Mouse (Mus musculus): ENCODE measurements around the gene Alpk1. TPM values are rescaled to one million over a fixed set of nuclear protein-coding genes. Genes with fewer than 3 reads are reported as not detected.

Alpk1 gene
- polyA plus RNA-seq, 1 experiment from 2014 or later = 0.61 TPM

DNA sequence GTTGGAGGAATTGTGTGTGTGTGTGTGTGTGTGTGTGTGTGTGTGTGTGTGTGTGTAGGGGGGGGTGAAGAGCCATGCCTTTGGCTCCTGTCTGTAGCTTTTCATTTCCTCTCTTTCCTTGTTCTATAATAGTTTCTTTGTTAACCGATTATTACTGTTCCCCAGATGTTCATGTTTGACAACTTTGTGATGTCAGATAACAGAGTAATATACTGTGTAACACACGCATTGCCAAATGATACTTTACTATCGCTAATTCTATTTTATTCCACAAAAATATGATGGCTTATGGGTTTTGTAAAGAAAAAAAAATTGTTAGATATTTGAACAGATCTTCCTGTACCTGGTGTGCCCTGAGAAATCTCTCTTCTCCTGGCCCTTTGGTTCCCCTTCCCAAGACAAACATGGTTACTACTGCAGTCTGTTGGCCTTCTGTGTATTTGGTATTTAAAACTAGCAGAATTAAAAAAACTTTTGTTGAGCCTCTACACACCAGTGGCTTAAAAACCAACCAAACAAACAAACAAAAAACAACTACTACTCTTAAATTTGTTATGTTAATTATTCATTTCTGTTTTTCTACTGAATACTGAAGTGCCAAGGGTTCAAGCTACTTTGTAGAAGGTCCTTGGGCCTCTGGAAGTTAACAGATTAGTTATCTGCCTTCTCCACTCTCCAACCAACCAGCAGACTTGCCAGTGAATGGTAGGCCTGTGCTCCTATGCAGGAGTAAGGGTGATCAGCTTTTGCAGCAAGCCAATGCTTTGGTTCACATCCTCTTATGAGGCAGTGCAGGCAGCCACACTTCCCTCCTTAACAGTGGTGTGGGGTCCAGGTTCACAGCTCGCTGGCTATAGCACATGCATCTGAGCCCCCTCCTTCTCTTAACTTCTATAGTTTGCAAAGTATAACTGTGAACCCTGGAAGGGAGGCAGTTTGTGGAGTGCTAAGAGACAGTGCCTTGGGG lies 11.6 kb upstream of the Alpk1 start:
- Histone ChIP-seq H3K36me3 (ENCODE audit: insufficient read depth, low read length) (no peaks in the 10 kb centered on the region), H3K9me3 (replicated peaks; ENCODE audit: low read length) (no peaks in the 10 kb centered on the region), H3K9ac (ENCODE audit: low read depth, low read length) (no peak overlapping the region), H3K4me2 (ENCODE audit: low read length) (no peak overlapping the region), H3K4me1 (replicated peaks; ENCODE audit: insufficient read depth, low read length) (peaks cover 4% of the 10 kb centered on the region; the same call in 1 of the 2 replicates), H3K27me3 (ENCODE audit: insufficient read depth, low read length) (no peaks in the 10 kb centered on the region), H3K4me3 (replicated peaks; ENCODE audit: low read depth, low read length) (no peak overlapping the region; the same call in 1 of the 2 replicates), H3K27ac (no peak overlapping the region)
- DNase-seq (ENCODE audit: low spot score) (no peak), ATAC-seq (replicated peaks; ENCODE audit: low FRiP score, low read depth) (no peak)
- no peak for TF ChIP-seq CTCF (IDR thresholded peaks at IDR 0.05; ENCODE audit: low read depth)
- 57% methylated on average over 4 of the region's 4 CpGs for WGBS

DNA sequence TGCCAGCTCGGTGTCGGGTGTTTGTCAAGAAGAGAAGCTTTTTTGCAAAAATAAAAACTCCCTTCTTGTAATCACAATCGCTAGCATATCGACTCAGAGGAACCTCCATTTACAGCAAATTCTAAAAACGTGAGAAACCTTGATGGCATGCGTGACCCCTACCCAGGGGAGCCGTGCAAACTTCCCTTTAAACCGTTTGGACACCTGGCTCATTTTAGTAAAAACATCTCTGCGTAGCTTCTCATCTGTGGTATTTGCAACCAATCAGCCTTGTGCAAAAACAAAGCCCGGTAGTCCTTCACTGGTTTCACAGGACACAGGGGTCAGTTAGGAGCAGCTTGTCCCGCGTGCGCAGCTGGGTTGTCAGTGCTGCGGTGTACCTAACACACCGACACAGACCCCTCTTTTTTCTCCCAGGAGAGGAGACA lies 10.7 kb upstream of the Alpk1 start:
- ATAC-seq (replicated peaks; ENCODE audit: low FRiP score, low read depth) (no peak), DNase-seq (ENCODE audit: low spot score) (no peak)
- no peak for TF ChIP-seq CTCF (IDR thresholded peaks at IDR 0.05; ENCODE audit: low read depth)
- Histone ChIP-seq H3K4me2 (ENCODE audit: low read length) (peak overlapping the region; percentile 98), H3K9me3 (replicated peaks; ENCODE audit: low read length) (no peaks in the 10 kb centered on the region), H3K27me3 (ENCODE audit: insufficient read depth, low read length) (no peaks in the 10 kb centered on the region), H3K4me1 (replicated peaks; ENCODE audit: insufficient read depth, low read length) (peaks cover 4% of the 10 kb centered on the region; the same call in 1 of the 2 replicates), H3K36me3 (ENCODE audit: insufficient read depth, low read length) (no peaks in the 10 kb centered on the region), H3K4me3 (replicated peaks; ENCODE audit: low read depth, low read length) (peak overlapping the region; percentile 52), H3K27ac (no peak overlapping the region), H3K9ac (ENCODE audit: low read depth, low read length) (peak overlapping the region; percentile 69; the same call in 1 of the 2 replicates)
- 3% methylated on average over 15 of the region's 15 CpGs for WGBS

DNA sequence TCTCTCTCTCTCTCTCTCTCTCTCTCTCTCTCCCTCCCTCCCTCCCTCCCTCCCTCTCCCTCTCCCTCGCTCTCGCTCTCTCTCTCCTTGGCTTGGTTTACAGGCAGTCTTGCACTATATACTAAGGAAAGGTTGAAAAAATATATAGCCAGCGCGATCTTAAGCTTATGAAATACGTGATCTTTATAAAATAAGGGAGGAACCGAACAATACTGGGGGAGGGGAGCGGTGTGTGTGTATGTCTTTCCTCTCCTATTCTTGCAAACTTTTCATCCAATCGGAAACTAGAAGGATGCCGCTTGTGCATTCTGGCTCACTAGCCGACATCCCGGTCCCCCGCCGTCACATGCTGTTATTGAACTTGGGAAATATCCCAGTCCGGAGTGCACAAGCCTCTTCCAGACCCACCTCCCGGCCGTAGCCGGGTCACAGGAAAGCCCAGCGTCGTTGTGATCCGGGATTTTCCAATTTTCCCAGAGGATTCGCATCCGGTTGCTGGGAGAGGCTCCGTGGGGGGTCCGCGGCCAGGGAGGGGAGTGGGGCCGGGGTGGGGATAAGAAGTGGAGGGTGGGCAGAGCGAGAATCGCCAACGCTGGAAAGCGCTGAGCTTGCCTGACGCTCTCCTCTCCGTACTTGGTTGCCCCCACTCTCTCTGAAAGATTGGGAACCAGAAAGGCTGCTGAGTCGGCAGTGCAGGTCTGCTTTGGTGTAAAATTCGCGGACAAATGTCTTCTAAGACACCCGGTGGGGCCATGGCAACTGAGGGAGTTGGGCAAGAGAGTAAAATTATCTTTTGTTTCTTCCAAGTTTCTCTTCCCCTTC lies 10.1 kb upstream of the Alpk1 start:
- Histone ChIP-seq H3K36me3 (ENCODE audit: insufficient read depth, low read length) (no peaks in the 10 kb centered on the region), H3K9ac (ENCODE audit: low read depth, low read length) (peak overlapping the region; percentile 69), H3K9me3 (replicated peaks; ENCODE audit: low read length) (no peaks in the 10 kb centered on the region), H3K4me2 (ENCODE audit: low read length) (peak overlapping the region; percentile 98), H3K4me3 (replicated peaks; ENCODE audit: low read depth, low read length) (peak overlapping the region; percentile 52), H3K27ac (no peak overlapping the region; the same call in 1 of the 2 replicates), H3K4me1 (replicated peaks; ENCODE audit: insufficient read depth, low read length) (peaks cover 4% of the 10 kb centered on the region; the same call in 1 of the 2 replicates), H3K27me3 (ENCODE audit: insufficient read depth, low read length) (no peaks in the 10 kb centered on the region)
- WGBS = under 1% methylated on average over 34 of the region's 36 CpGs
- TF ChIP-seq CTCF (IDR thresholded peaks at IDR 0.05; ENCODE audit: low read depth) = no peak
- DNase-seq (ENCODE audit: low spot score) (peak; percentile 74), ATAC-seq (replicated peaks; ENCODE audit: low FRiP score, low read depth) (peak; percentile 58)

DNA sequence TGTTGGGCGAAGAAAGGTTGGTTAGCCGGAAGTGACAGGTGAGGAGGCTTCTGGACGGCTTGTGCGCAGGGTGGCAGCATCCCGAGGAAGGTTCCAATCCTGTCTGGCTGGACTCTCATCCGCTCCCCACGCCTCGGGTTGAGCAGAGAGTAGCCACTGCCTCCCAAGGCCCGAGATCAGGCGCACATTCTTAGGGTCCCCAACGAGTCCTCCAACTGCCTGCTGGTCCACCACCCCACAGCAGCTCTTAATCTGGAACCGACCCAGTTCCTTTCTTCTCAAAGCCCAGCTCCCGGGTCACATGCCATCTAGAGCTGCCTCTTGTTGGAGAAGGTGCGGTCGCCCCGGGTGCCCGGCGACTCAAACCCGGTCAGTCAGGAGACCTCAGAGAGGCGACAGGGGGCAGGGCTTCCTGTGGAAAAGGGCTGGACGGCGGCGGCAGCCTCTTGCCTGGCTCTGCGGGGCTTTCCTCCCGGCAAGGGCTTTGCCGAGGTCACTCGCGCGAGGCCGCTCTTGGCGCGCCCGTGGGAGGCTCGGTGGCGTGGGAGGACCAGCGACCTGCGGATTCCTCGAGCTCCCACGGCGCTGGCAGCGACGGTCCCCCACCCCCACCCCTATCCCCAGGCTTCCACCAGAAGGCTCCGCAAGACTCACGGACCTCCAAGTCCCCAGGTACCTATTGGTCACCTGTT lies 9.3 kb upstream of the Alpk1 start, which contains the start of gene Tifa:
Gene Tifa, plus strand, starts transcription at position 306 of the 692 bp plus-strand sequence.
- H3K9ac ChIP-seq (ENCODE audit: low read depth, low read length) = peak within 1 kb of the TSS; percentile 69
- peaks cover 4% of the 10 kb centered on the region; the same call in 1 of the 2 replicates for H3K4me1 ChIP-seq (replicated peaks; ENCODE audit: insufficient read depth, low read length)
- ATAC-seq (replicated peaks; ENCODE audit: low FRiP score, low read depth) (peak; percentile 76), DNase-seq (ENCODE audit: low spot score) (peak; percentile 72)
- H3K9me3 ChIP-seq (replicated peaks; ENCODE audit: low read length) = no peaks in the 10 kb centered on the region
- TF ChIP-seq CTCF (IDR thresholded peaks at IDR 0.05; ENCODE audit: low read depth) = peak; percentile 33
- H3K4me2 ChIP-seq (ENCODE audit: low read length) = peak within 1 kb of the TSS; percentile 98
- H3K27ac ChIP-seq = no peak within 1 kb of the TSS; the same call in 1 of the 2 replicates
- H3K4me3 ChIP-seq (replicated peaks; ENCODE audit: low read depth, low read length) = peak within 1 kb of the TSS; percentile 52
- 1% methylated on average over 43 of the region's 44 CpGs for WGBS
- H3K36me3 ChIP-seq (ENCODE audit: insufficient read depth, low read length) = no peaks in the 10 kb centered on the region
- no peaks in the 10 kb centered on the region for H3K27me3 ChIP-seq (ENCODE audit: insufficient read depth, low read length)

DNA sequence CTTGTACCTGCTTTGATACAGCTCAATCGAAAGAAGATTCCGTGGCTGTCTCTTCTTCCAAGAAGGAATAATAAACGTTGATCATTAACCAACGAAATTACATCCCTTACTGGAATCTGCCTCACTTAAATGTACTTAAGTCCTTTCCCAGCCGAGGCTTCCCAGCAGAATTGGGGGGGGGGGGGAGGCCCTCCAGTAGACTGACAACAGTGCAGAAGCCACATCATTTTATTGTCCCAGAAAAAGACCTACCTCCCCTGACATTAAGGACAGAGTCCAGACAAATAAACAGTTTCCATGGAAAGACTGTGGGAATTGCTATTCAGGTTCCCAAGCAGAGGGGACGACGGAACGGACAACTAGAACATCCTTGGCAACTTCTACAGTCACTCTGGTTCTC lies 8.6 kb upstream of the Alpk1 start:
- Histone ChIP-seq H3K27ac (no peak overlapping the region), H3K27me3 (ENCODE audit: insufficient read depth, low read length) (no peaks in the 10 kb centered on the region), H3K4me2 (ENCODE audit: low read length) (peak overlapping the region; percentile 98), H3K36me3 (ENCODE audit: insufficient read depth, low read length) (no peaks in the 10 kb centered on the region), H3K4me3 (replicated peaks; ENCODE audit: low read depth, low read length) (peak overlapping the region; percentile 52), H3K9me3 (replicated peaks; ENCODE audit: low read length) (no peaks in the 10 kb centered on the region), H3K9ac (ENCODE audit: low read depth, low read length) (peak overlapping the region; percentile 69; the same call in 1 of the 2 replicates), H3K4me1 (replicated peaks; ENCODE audit: insufficient read depth, low read length) (peaks cover 4% of the 10 kb centered on the region; the same call in 1 of the 2 replicates)
- TF ChIP-seq CTCF (IDR thresholded peaks at IDR 0.05; ENCODE audit: low read depth) = no peak
- ATAC-seq (replicated peaks; ENCODE audit: low FRiP score, low read depth) (no peak), DNase-seq (ENCODE audit: low spot score) (no peak)
- 21% methylated on average over 8 of the region's 8 CpGs for WGBS

Data from kidney, postnatal 0 days (tissue).